Mouse (Mus musculus) urinary bladder, postnatal 14 days (tissue): ENCODE results near the gene Mxi1.

Source experiments
- DNase-seq: peaks from one replicate; pipeline ENCODE4 v3.0.0; 2021; ENCODE audit warnings: low spot score

The Mxi1 gene

DNA sequence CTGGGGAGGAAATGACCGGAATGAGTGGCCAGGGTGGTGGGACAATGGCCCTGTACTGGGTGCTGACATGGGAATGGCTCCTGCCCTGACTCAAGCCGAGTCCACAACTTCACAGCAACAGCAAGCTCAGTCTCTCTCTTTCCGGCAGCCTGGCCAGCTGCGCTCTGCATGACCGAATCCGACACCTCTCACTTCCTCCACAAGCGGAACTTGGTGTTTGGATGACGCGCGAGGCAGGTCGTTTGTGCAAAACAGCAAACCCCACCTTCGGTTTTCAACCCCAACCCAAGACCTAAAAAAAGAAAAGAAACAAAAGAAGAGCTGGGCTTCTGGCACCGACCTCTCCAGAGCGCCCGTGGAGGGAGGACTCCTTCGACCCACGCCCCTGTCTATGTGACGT is 114.3 kb downstream of the Mxi1 start:
- no peak for DNase-seq
